Mouse (Mus musculus) liver, postnatal 0 days (tissue): ENCODE data around the gene Lypd9.

Source experiments
- CTCF ChIP-seq: sonication (generic); IDR thresholded peaks from 2 replicates; pipeline ENCODE4 v1.5.1; 2016; ENCODE audit warnings: antibody characterized with exemption, low read depth
- EP300 ChIP-seq: IDR thresholded peaks from 2 replicates; pipeline ENCODE4 v1.6.1; 2016; ENCODE audit warnings: antibody characterized with exemption, low read depth, mild to moderate bottlenecking

DNA sequence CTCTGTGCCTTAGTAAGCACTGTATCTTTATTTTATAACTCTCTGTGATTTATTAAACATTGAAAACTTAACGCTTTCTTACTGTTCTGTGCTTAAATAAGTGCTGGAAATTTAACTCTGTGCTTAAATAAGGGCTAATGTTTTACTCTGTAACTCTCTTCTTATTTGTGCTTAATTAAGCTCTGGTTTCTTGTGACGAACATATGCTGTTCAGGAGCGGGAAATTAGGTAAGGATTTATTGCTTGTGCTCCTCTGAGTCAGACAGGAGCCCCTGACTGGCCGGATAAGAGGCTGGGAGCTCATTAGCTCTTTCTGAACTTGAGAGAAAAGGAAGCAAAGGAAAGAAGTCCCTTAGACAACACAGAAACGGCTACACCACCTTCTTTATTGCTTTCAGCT, 14.9 kb downstream of the Lypd9 start:
- TF ChIP-seq CTCF (no peak), EP300 (no peak)
